Mouse (Mus musculus) hindbrain, embryonic 16.5 days (tissue): ENCODE data around the gene Hoxa11. TPM values are rescaled to one million over a fixed set of nuclear protein-coding genes. Genes with fewer than 3 reads are reported as not detected.

Experiments used
- ATAC-seq: fragments of 200-750 bp; cut with Nextera tagmentation; 2 replicates; pipeline ENCODE4 v1.8.0; 2017; ENCODE audit warnings: moderate TSS enrichment, moderate library complexity
- H3K27ac ChIP-seq: fragments of 300-500 bp; sonication (generic); 2 replicates; pipeline ENCODE4 v1.5.1; 2014; ENCODE audit warnings: low read depth, mild to moderate bottlenecking, control low read depth, low read length, moderate library complexity
- H3K27me3 ChIP-seq: fragments of 300-500 bp; sonication (generic); replicated peaks from 2 replicates; pipeline ENCODE4 v1.6.1; 2014; ENCODE audit warnings: low read length; ENCODE audit not compliant: control insufficient read depth, insufficient read depth
- H3K36me3 ChIP-seq: fragments of 300-500 bp; sonication (generic); 2 replicates; pipeline ENCODE4 v1.6.1; 2014; ENCODE audit warnings: mild to moderate bottlenecking, low read length, moderate library complexity, mixed read lengths; ENCODE audit not compliant: control insufficient read depth, insufficient read depth
- H3K4me1 ChIP-seq: fragments of 300-500 bp; sonication (generic); 2 replicates; pipeline ENCODE4 v1.6.1; 2014; ENCODE audit warnings: low read depth, low read length; ENCODE audit not compliant: control insufficient read depth, insufficient read depth
- H3K4me2 ChIP-seq: fragments of 300-500 bp; sonication (generic); 2 replicates; pipeline ENCODE4 v1.6.1; 2014; ENCODE audit warnings: mild to moderate bottlenecking, low read length, control low read depth, moderate library complexity
- H3K4me3 ChIP-seq: fragments of 300-500 bp; sonication (generic); 2 replicates; pipeline ENCODE4 v1.5.1; 2014; ENCODE audit warnings: mild to moderate bottlenecking, low read length, control low read depth, moderate library complexity
- H3K9ac ChIP-seq: fragments of 300-500 bp; sonication (generic); 2 replicates; pipeline ENCODE4 v1.6.1; 2014; ENCODE audit warnings: low read depth, mild to moderate bottlenecking, control low read depth, low read length, moderate library complexity
- H3K9me3 ChIP-seq: fragments of 300-500 bp; sonication (generic); 2 replicates; pipeline ENCODE4 v1.6.1; 2014; ENCODE audit warnings: mild to moderate bottlenecking, low read length, moderate library complexity; ENCODE audit not compliant: control insufficient read depth
- WGBS: fragments of 180-500 bp; shearing (Covaris S2); extraction: QIAGEN DNeasy Blood & Tissue Kit; methylation state at CpG from one replicate; pipeline ENCODE4 v1.1.7; 2014; 5-methylcytosine and 5-hydroxymethylcytosine counted together
- polyA plus RNA-seq: library from polyadenylated mRNA; unstranded; fragments of >200 nt; fragmentation: Nextera tagmentation; extraction: Ambion mirVana; gene quantifications from 2 replicates; pipeline ENCODE4 v1.2.1, GENCODE M21; 2015

Gene Hoxa11
- not detected in 2 replicates for polyA plus RNA-seq

GRCm38 (mm10) chr6:52245757-52246142, at the start of gene Hoxa11:
TSS of gene Hoxa11 (minus strand) at chr6:52245810.
- WGBS = 1% methylated on average over 20 of the region's 20 CpGs
- H3K27ac ChIP-seq = no peak within 1 kb of the TSS
- no peak for ATAC-seq
- no peak within 1 kb of the TSS for H3K4me2 ChIP-seq
- H3K4me1 ChIP-seq = no peaks in the 10 kb centered on the region
- H3K9me3 ChIP-seq = peaks cover 4% of the 10 kb centered on the region; the same call in 1 of the 2 replicates
- H3K36me3 ChIP-seq = no peaks in the 10 kb centered on the region
- H3K9ac ChIP-seq = no peak within 1 kb of the TSS
- no peak within 1 kb of the TSS for H3K4me3 ChIP-seq
- H3K27me3 ChIP-seq = peaks cover 84% of the 10 kb centered on the region

DNA sequence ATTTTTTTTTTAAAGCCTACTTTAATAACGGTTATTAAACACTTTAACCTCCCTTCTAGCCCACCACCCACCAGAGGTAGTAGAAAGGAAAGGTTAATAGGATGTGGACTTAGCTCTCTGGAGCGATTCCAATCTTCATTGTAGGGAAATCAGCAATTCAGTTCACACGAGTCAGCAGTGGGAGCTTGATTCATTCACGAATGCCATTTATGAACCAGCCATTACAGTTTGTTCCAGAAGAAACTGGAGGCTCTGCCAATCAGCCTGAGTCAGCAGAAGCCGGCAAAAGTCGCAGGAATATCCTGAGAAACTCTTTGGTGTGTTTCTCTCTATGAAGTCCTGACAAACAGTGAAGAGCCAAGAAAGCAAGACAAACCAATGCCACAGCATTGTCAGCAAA, 49.0 kb upstream of the Hoxa11 start:
- Histone ChIP-seq H3K9me3 (peaks cover 3% of the 10 kb centered on the region; the same call in 1 of the 2 replicates), H3K4me2 (no peak overlapping the region), H3K4me3 (no peak overlapping the region), H3K36me3 (no peaks in the 10 kb centered on the region), H3K4me1 (no peaks in the 10 kb centered on the region), H3K27ac (no peak overlapping the region), H3K27me3 (peaks cover 58% of the 10 kb centered on the region), H3K9ac (no peak overlapping the region)
- 72% methylated on average over 6 of the region's 6 CpGs for WGBS
- no peak for ATAC-seq

GRCm38 (mm10) chr6:52292328-52292727, 46.7 kb upstream of the Hoxa11 start:
- peaks cover 3% of the 10 kb centered on the region; the same call in 1 of the 2 replicates for H3K9me3 ChIP-seq
- no peak for ATAC-seq
- no peaks in the 10 kb centered on the region for H3K4me1 ChIP-seq
- H3K4me3 ChIP-seq = no peak overlapping the region
- no peak overlapping the region for H3K9ac ChIP-seq
- H3K36me3 ChIP-seq = no peaks in the 10 kb centered on the region
- 61% methylated on average over 7 of the region's 7 CpGs for WGBS
- H3K27me3 ChIP-seq = peaks cover 68% of the 10 kb centered on the region
- no peak overlapping the region for H3K4me2 ChIP-seq
- H3K27ac ChIP-seq = no peak overlapping the region

GRCm38 (mm10) chr6:52291021-52291860, 45.6 kb upstream of the Hoxa11 start:
- Histone ChIP-seq H3K27me3 (peaks cover 65% of the 10 kb centered on the region), H3K4me1 (no peaks in the 10 kb centered on the region), H3K9ac (no peak overlapping the region), H3K36me3 (no peaks in the 10 kb centered on the region), H3K27ac (no peak overlapping the region), H3K9me3 (peaks cover 3% of the 10 kb centered on the region; the same call in 1 of the 2 replicates), H3K4me2 (peak overlapping the region; percentile 46; the same call in 1 of the 2 replicates), H3K4me3 (peak overlapping the region; percentile 21)
- ATAC-seq = no peak
- WGBS = 2% methylated on average over 45 of the region's 45 CpGs

DNA sequence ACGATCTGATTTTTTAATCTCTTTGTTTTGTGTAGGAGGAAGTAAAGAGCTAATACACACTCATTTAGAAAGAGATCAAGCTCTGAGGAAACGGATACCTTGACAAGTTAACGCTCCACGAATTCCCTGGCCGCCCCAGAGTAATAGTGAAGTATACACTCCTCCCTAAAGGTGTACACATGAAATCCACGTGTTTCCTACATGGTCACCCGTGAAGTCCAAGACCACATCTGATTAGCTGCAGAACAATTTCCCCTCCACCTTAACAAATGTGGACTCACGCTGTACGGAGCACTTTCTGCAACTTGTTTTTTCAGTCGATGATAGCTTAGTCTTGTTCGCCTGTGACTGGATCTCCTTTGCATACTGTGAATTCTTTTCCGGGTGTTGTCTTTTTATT, 44.6 kb upstream of the Hoxa11 start:
- Histone ChIP-seq H3K27me3 (peaks cover 58% of the 10 kb centered on the region), H3K36me3 (no peaks in the 10 kb centered on the region), H3K4me2 (no peak overlapping the region), H3K27ac (no peak overlapping the region), H3K4me3 (no peak overlapping the region), H3K9ac (no peak overlapping the region), H3K9me3 (peaks cover 3% of the 10 kb centered on the region; the same call in 1 of the 2 replicates), H3K4me1 (no peaks in the 10 kb centered on the region)
- WGBS = 19% methylated on average over 12 of the region's 12 CpGs
- ATAC-seq = no peak

DNA sequence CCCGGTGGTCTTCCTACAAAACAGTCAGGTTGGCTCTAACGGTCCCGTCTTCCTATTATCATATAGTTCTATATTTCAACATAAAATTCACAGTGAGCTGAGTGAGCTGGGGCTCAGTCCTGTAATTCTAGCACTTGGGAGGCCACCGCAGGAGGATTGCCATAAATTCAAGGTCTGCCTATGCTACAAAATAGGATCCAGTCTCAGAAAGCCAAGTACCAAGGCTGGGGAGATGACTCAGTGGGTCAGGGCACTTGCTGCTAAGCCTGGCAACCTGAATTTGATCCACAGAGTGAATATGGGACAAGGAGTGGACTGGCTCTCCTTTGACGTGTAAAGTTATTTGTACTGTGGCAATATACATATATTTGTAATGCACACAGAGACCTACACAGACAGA, 38.3 kb upstream of the Hoxa11 start:
- 83% methylated on average over 5 of the region's 5 CpGs for WGBS
- Histone ChIP-seq H3K4me3 (no peak overlapping the region), H3K27ac (no peak overlapping the region), H3K36me3 (no peaks in the 10 kb centered on the region), H3K9me3 (no peaks in the 10 kb centered on the region), H3K9ac (no peak overlapping the region), H3K27me3 (peaks cover 30% of the 10 kb centered on the region), H3K4me2 (no peak overlapping the region), H3K4me1 (no peaks in the 10 kb centered on the region)
- no peak for ATAC-seq

DNA sequence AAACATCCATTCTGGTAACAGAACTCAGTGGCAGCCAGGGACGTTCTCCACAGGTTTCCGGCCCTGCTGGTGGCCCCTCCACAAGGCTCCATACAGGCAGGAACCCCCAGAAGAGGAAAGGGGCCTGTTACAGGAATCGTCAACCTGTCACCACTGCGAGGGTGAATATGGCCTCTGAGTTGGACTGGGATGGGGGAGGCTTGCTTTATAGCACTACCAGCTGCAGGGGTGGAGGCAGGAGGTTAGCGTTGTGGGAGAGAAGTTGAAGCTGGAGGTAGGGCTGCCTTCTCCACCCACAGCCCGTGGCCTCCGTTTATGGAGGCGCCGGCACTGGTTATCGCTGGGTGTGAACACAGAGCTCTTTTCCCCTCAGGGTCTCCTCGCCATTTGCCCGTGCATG, 35.5 kb upstream of the Hoxa11 start:
- H3K27me3 ChIP-seq = peaks cover 39% of the 10 kb centered on the region

DNA sequence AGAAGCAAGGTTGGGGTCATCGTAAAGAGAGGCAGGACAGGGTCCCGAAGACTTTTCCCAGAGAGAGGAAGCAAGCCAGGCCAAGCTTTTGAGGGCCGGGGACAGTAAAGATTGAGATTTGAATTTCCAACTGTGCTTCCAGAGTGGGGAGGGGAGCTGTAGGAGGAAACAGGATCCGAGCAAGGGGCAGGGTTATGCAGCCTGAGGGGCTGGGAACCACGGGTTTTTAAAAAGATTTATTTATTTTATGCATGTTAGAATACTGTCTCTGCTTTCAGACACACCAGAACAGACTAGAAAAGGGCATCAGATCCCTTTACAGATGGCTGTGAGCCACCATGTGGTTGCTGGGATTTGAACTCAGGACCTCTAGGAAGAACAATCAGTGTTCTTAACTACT, 31.3 kb upstream of the Hoxa11 start:
- WGBS = 8% methylated on average over 5 of the region's 5 CpGs

More for the DNA sequence above, 35.5 kb upstream of the Hoxa11 start:
- no peak overlapping the region for H3K9ac ChIP-seq
- no peak overlapping the region for H3K4me3 ChIP-seq
- WGBS = 68% methylated on average over 12 of the region's 12 CpGs
- no peak for ATAC-seq
- no peaks in the 10 kb centered on the region for H3K9me3 ChIP-seq
- H3K4me2 ChIP-seq = no peak overlapping the region
- no peaks in the 10 kb centered on the region for H3K36me3 ChIP-seq
- no peaks in the 10 kb centered on the region for H3K4me1 ChIP-seq
- no peak overlapping the region for H3K27ac ChIP-seq

GRCm38 (mm10) chr6:52276382-52276781, 30.8 kb upstream of the Hoxa11 start:
- WGBS = 3% methylated on average over 6 of the region's 6 CpGs
- H3K36me3 ChIP-seq = no peaks in the 10 kb centered on the region
- no peaks in the 10 kb centered on the region for H3K4me1 ChIP-seq
- no peak for ATAC-seq
- peaks cover 63% of the 10 kb centered on the region for H3K27me3 ChIP-seq
- no peak overlapping the region for H3K4me2 ChIP-seq
- H3K9ac ChIP-seq = no peak overlapping the region
- no peak overlapping the region for H3K4me3 ChIP-seq
- H3K27ac ChIP-seq = no peak overlapping the region
- no peaks in the 10 kb centered on the region for H3K9me3 ChIP-seq

More for the DNA sequence above, 31.3 kb upstream of the Hoxa11 start:
- H3K27me3 ChIP-seq = peaks cover 58% of the 10 kb centered on the region
- no peaks in the 10 kb centered on the region for H3K4me1 ChIP-seq
- no peak overlapping the region for H3K4me3 ChIP-seq
- H3K9ac ChIP-seq = no peak overlapping the region
- ATAC-seq = no peak
- no peaks in the 10 kb centered on the region for H3K9me3 ChIP-seq
- H3K27ac ChIP-seq = no peak overlapping the region
- no peak overlapping the region for H3K4me2 ChIP-seq
- H3K36me3 ChIP-seq = no peaks in the 10 kb centered on the region
